Mouse (Mus musculus): ENCODE measurements around the gene Ccl26. TPM values are rescaled to one million over a fixed set of nuclear protein-coding genes. Genes with fewer than 3 reads are reported as not detected.

Gene Ccl26
- polyA plus RNA-seq, 1 experiment: not detected

DNA sequence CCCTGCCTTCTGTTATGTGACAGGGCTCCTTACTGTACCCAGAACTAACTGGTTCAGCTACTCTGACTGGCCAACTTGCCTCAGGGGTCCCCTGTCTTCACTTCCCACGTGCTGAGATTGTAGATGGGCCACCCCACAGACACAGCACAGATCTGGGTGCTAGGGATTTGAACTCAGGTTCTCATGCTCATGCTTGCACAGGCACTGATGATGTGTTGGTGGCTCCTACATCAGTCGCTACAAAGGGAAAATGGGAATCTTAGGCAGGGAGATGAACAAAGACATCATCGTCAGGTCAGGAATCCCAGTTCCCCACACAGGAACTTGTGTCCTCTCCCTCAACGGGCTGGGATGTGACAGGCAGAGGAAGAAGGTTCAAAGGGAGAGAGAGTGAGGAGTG, 12.7 kb upstream of the Ccl26 start:
- no peak overlapping the region for H3K4me3 ChIP-seq (ENCODE audit: insufficient read depth, low read length)

DNA sequence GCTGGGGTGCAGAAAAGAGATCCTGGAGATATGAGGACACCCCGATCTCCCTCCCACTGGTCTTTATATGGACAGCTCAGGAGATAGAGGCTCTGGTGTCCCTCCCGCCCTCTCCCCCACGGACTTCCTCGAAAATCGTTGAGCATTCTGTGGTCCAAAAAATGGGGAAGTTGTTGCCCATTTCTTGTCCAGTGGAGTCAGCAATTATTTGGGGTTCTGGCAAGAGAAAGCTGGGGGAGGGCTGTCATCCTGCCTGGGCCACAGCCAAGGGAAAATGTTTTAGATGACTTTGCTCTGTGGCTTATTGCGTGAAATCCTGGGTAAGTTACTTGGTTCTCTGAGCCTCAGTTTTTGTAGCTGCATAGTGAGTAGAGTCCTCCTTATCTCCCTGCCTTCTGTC, 9.6 kb upstream of the Ccl26 start, which contains the start of gene Ccl24:
Gene Ccl24 (minus strand): TSS at position 44 of the 400 bp plus-strand sequence.
- Histone ChIP-seq H3K27ac (ENCODE audit: insufficient read depth, low read depth, low read length) (0 out of 2 replicates have a peak within 1 kb of the TSS, but pooled peaks have one; percentile 5), H3K4me1 (ENCODE audit: control insufficient read depth, insufficient read depth, low read length) (peaks cover 43% of the 10 kb centered on the region), H3K4me3 (ENCODE audit: insufficient read depth, low read length) (peak within 1 kb of the TSS; percentile 22)
- no peak for TF ChIP-seq POLR2A (IDR thresholded peaks at IDR 0.05; ENCODE audit: borderline replicate concordance, low read depth, low read length)
- TF ChIP-seq CTCF (IDR thresholded peaks at IDR 0.05; ENCODE audit: low read depth, low read length): no peak

More for the DNA sequence above, 12.7 kb upstream of the Ccl26 start:
- Histone ChIP-seq H3K4me1 (ENCODE audit: control insufficient read depth, insufficient read depth, low read length) (peaks cover 18% of the 10 kb centered on the region), H3K27ac (ENCODE audit: insufficient read depth, low read depth, low read length) (no peak overlapping the region)
- no peak for TF ChIP-seq POLR2A (IDR thresholded peaks at IDR 0.05; ENCODE audit: borderline replicate concordance, low read depth, low read length)
- no peak for TF ChIP-seq CTCF (IDR thresholded peaks at IDR 0.05; ENCODE audit: low read depth, low read length)

DNA sequence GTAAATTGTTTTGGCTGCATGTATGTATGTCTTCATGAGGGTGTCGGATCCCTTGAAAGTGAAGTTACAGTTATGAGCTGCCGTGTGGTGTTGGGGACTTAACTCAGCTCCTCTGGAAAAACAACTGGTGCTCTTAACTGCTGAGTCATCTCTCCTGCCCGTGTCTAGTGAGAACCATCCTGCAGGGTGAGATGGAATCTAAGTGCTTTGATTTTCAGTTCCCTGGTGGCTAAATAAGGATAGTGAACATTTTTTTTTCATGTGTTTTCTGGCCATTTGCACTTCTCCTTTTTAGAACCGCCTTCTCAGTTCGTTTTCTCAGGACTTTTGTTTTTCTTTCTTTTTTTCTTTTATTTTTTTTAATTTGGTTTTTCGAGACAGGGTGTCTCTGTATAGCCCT, 5.3 kb upstream of the Ccl26 start:
- H3K4me1 ChIP-seq (ENCODE audit: control insufficient read depth, insufficient read depth, low read length): peaks cover 42% of the 10 kb centered on the region
- H3K27ac ChIP-seq (ENCODE audit: insufficient read depth, low read depth, low read length): peak overlapping the region; percentile 65
- H3K4me3 ChIP-seq (ENCODE audit: insufficient read depth, low read length): peak overlapping the region; percentile 10; the same call in 1 of the 2 replicates
- no peak for TF ChIP-seq CTCF (IDR thresholded peaks at IDR 0.05; ENCODE audit: low read depth, low read length)
- no peak for TF ChIP-seq POLR2A (IDR thresholded peaks at IDR 0.05; ENCODE audit: borderline replicate concordance, low read depth, low read length)

DNA sequence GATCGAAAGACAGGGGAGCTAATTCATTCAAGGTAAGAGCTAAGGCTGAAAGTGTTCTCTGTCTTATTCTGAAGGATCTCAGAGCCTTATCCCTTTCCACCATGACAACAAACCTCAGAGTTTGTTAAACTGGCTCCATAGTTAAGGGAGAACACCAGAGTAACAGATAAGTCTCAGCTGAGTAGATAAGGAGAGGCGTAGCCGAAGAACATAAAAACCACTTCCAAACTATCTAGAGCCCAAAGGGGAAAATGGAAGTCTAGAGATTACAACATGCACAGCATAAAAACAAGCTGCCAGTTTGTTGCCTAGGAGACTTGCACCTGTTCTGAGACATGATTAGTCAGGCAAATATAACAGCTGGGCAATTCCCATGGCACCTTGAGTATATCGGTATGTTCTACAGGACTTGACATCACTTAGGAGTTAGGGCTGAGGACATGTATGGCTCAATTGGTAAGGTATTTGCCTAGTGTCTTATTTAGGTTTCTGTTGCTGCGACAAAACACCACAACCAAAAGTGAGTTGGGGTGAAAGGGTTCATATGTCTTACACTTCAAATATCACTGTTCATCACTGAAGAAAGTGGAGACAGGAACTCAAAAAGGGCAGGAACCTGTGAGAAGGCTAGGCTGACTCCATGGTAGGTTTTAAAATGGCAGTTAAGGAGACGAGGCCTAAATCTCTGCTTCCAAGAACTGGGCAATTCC, 4.3 kb upstream of the Ccl26 start:
- Histone ChIP-seq H3K4me3 (ENCODE audit: insufficient read depth, low read length) (no peak overlapping the region), H3K4me1 (ENCODE audit: control insufficient read depth, insufficient read depth, low read length) (peaks cover 39% of the 10 kb centered on the region), H3K27ac (ENCODE audit: insufficient read depth, low read depth, low read length) (peak overlapping the region; percentile 65)
- TF ChIP-seq POLR2A (IDR thresholded peaks at IDR 0.05; ENCODE audit: borderline replicate concordance, low read depth, low read length): no peak
- no peak for TF ChIP-seq CTCF (IDR thresholded peaks at IDR 0.05; ENCODE audit: low read depth, low read length)

DNA sequence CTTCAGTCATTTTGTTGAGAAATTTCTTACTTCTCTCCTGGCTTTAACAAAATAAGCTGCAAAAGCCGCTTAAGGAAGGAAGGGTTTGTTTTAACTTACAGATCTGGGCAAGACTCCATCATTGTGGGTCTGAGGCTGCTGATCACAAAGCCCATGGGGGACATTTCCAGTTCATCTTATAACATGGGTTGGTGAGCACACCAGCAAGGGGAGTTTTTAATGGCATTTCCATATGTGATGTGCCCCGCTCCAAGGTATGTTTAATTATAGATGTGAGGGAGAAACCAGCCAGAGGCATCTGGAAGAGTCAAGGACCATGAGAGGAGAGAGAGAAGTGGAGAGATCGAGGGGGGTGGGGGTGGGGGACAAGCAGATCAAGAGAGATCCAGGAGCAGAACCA, 5.7 kb downstream of the Ccl26 start:
- H3K4me3 ChIP-seq (ENCODE audit: insufficient read depth, low read length): no peak overlapping the region
- no peak overlapping the region for H3K27ac ChIP-seq (ENCODE audit: insufficient read depth, low read depth, low read length)
- TF ChIP-seq POLR2A (IDR thresholded peaks at IDR 0.05; ENCODE audit: borderline replicate concordance, low read depth, low read length) (no peak), CTCF (IDR thresholded peaks at IDR 0.05; ENCODE audit: low read depth, low read length) (no peak)
- H3K4me1 ChIP-seq (ENCODE audit: control insufficient read depth, insufficient read depth, low read length): no peaks in the 10 kb centered on the region

DNA sequence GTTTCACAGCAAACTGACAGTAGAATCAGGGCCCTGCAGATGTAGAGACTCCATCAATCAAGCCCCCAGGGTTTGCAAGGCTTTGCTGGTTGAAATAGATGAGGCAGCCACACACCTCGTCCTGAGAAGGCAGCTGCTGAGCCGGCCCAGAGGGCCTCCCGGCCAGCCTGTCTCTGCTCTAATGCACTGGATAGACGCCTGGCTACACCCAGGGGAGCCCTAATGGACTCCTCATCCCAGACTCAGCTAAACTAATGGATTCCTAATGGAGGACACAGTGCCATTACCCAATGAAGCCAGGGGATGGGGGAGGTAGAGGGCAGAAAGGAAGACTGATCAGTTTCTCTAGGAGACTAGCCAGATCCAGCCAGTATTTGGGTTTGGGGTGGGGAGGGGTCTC, 6.3 kb downstream of the Ccl26 start:
- TF ChIP-seq POLR2A (IDR thresholded peaks at IDR 0.05; ENCODE audit: borderline replicate concordance, low read depth, low read length) (no peak), CTCF (IDR thresholded peaks at IDR 0.05; ENCODE audit: low read depth, low read length) (no peak)
- Histone ChIP-seq H3K4me3 (ENCODE audit: insufficient read depth, low read length) (no peak overlapping the region), H3K27ac (ENCODE audit: insufficient read depth, low read depth, low read length) (no peak overlapping the region)

DNA sequence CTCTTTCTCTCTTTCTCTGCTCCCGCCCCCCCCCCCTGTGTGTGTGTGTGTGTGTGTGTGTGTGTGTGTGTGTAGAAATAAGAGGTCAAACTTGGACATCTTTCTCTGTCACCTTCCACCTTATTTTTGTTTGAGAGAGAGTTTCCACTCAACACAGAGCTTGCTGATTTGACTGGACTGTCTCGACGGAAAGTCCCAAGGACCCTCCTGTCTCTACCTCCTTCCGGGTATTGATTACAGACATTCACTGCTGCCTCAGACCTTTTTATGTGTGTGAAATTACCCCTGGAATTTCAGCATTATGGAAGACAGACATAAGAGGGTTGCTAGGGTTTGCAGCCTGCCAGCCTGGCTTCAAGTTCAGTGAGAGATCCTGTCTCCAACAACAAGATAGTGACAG, 7.1 kb downstream of the Ccl26 start:
- H3K4me3 ChIP-seq (ENCODE audit: insufficient read depth, low read length): no peak overlapping the region
- H3K27ac ChIP-seq (ENCODE audit: insufficient read depth, low read depth, low read length): no peak overlapping the region
- H3K4me1 ChIP-seq (ENCODE audit: control insufficient read depth, insufficient read depth, low read length): peaks cover 3% of the 10 kb centered on the region
- TF ChIP-seq CTCF (IDR thresholded peaks at IDR 0.05; ENCODE audit: low read depth, low read length) (no peak), POLR2A (IDR thresholded peaks at IDR 0.05; ENCODE audit: borderline replicate concordance, low read depth, low read length) (no peak)

More for the DNA sequence above, 6.3 kb downstream of the Ccl26 start:
- no peaks in the 10 kb centered on the region for H3K4me1 ChIP-seq (ENCODE audit: control insufficient read depth, insufficient read depth, low read length)

DNA sequence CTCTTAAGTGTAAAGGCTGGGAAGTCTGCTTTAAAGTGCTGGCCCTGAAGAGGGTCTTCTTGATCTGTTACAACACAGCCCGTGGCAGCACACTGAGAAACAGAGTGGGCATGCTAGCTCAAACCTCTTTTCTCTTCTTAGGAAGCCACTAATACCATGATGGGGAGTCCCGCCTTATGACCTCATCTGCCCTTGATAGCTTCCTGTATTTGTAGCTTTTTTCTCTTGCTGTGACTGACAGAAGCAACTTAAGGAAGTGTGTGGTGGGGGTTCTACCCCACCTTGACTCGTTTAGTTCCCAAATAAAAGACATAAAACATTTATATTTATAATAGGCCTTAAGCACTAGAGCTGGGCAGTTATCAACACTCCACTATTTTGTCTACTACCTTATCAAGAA, 11.8 kb downstream of the Ccl26 start:
- TF ChIP-seq CTCF (IDR thresholded peaks at IDR 0.05; ENCODE audit: low read depth, low read length) (no peak), POLR2A (IDR thresholded peaks at IDR 0.05; ENCODE audit: borderline replicate concordance, low read depth, low read length) (no peak)
- Histone ChIP-seq H3K4me3 (ENCODE audit: insufficient read depth, low read length) (no peak overlapping the region), H3K27ac (ENCODE audit: insufficient read depth, low read depth, low read length) (no peak overlapping the region)

DNA sequence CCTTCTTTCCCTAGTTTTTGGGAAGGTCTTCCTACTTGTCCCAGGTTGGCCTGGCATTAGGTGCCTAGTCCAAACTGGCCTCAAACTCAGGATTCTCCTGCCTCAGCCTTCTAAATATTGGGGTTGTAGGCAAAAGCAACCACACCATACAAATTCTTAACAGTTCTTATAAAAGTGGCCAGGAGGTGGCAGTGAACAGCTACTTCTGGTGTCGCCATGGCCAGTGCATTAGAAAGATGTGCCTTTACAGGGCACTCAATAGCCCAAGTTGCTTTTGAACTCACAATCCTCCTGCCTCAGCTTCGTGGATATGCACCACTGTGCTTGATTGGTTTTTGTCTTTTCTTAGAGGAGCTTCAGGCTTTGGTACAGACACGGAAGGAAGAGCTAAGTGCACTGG, 12.5 kb downstream of the Ccl26 start:
- Histone ChIP-seq H3K4me1 (ENCODE audit: control insufficient read depth, insufficient read depth, low read length) (peaks cover 6% of the 10 kb centered on the region), H3K27ac (ENCODE audit: insufficient read depth, low read depth, low read length) (no peak overlapping the region), H3K4me3 (ENCODE audit: insufficient read depth, low read length) (no peak overlapping the region)
- peak; percentile 67 for TF ChIP-seq CTCF (IDR thresholded peaks at IDR 0.05; ENCODE audit: low read depth, low read length)
- TF ChIP-seq POLR2A (IDR thresholded peaks at IDR 0.05; ENCODE audit: borderline replicate concordance, low read depth, low read length): no peak

More for the DNA sequence above, 11.8 kb downstream of the Ccl26 start:
- peaks cover 6% of the 10 kb centered on the region for H3K4me1 ChIP-seq (ENCODE audit: control insufficient read depth, insufficient read depth, low read length)

DNA sequence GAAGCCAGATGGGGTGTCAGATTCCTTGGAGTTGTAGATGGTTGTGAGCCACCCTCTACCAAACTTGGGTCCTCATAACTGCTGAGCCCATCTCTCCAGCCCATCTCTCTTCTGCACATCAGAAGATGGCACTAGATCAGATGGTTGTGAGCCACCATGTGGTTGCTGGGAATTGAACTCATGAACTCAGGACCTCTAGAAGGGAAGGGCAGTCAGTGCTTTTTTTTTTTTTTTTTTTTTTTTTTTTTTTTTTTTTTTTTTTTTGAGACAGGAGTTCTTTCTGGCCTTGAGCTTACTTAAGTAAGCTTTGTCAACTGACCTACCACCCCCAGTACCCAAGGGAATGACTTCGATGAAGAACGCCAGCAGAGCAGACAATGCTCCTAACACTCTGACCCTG, 15.4 kb downstream of the Ccl26 start:
- Histone ChIP-seq H3K27ac (ENCODE audit: insufficient read depth, low read depth, low read length) (no peak overlapping the region), H3K4me3 (ENCODE audit: insufficient read depth, low read length) (no peak overlapping the region), H3K4me1 (ENCODE audit: control insufficient read depth, insufficient read depth, low read length) (peaks cover 12% of the 10 kb centered on the region)
- TF ChIP-seq CTCF (IDR thresholded peaks at IDR 0.05; ENCODE audit: low read depth, low read length): no peak
